Comparison of ENCODE assay signal across 9 mouse cellular contexts in genomic region chr11:97370329-97371091, GRCm38 (mm10). TPM values are rescaled to one million over a fixed set of nuclear protein-coding genes. Genes with fewer than 3 reads are reported as not detected.
DNase-seq lines count a peak whose midpoint lies in the region; ATAC-seq lines count a peak whose summit lies in the region.
"Had no signal": no experiment of that assay in that cellular context is flagged by ENCODE, and none has a peak within 500 bp of the region (broad histone marks: within the 10 kb centered on the region; RNA-seq: fewer than 3 reads in every experiment).

No protein-coding gene starts in this region.

- peaks cover 12% of the 10 kb centered on the region for H3K4me1 ChIP-seq in hindbrain, embryonic 16.5 days (ENCODE audit: control insufficient read depth, insufficient read depth, low read depth, low read length)
- H3K4me1 ChIP-seq in hindbrain, embryonic 10.5 days (replicated peaks), result peaks cover 5% of the 10 kb centered on the region
- H3K4me1 ChIP-seq in liver, embryonic 11.5 days (replicated peaks; ENCODE audit: control insufficient read depth, insufficient read depth, low read length), result 0 out of 2 replicates have a peak, but pooled peaks cover 1% of the 10 kb centered on the region

- intact Hi-C loops in left cerebral cortex, postnatal 25 days (cut with DNase I), result no loop called here
- intact Hi-C loops in heart, postnatal 25 days (cut with DNase I), result no loop called here

- H3K36me3 ChIP-seq in hindbrain, embryonic 16.5 days (ENCODE audit: control insufficient read depth, insufficient read depth, low read length), result no peaks in the 10 kb centered on the region
- H3K36me3 ChIP-seq in hindbrain, embryonic 10.5 days, result peaks cover 33% of the 10 kb centered on the region
- peaks cover 7% of the 10 kb centered on the region; the same call in 1 of the 2 replicates for H3K36me3 ChIP-seq in liver, embryonic 11.5 days (ENCODE audit: control insufficient read depth, insufficient read depth, low read length)

- no peak overlapping the region for H3K4me2 ChIP-seq in hindbrain, embryonic 16.5 days (ENCODE audit: low read length)
- H3K4me2 ChIP-seq in liver, embryonic 11.5 days, result no peak overlapping the region
- H3K4me2 ChIP-seq: lung, embryonic 15.5 days had no signal

- no peak overlapping the region for H3K4me3 ChIP-seq in hindbrain, embryonic 16.5 days (ENCODE audit: low read length)
- H3K4me3 ChIP-seq in hindbrain, embryonic 10.5 days, result no peak overlapping the region
- H3K4me3 ChIP-seq in liver, embryonic 11.5 days (ENCODE audit: low read depth, low read length), result no peak overlapping the region
- H3K4me3 ChIP-seq: lung, embryonic 15.5 days had no signal

- ATAC-seq in hindbrain, embryonic 16.5 days, result 0 out of 2 replicates have a peak, but pooled peaks have one; percentile 52
- ATAC-seq in inflammation-experienced regulatory T-cells, adult 6 months, result no peak
- no peak for ATAC-seq in liver, embryonic 11.5 days (replicated peaks; ENCODE audit: low FRiP score)

- DNase-seq in hindbrain, embryonic 10.5 days (ENCODE audit: low spot score), result no peak
- peak; percentile 56 for DNase-seq in Muller cell, postnatal 12 days (ENCODE audit: inconsistent ontology term)
- DNase-seq in cerebellum, adult 8-10 months, result peak; percentile 91
- DNase-seq in left cerebral cortex, postnatal 25 days (ENCODE audit: low spot score in 2 of 2), result peak; percentile 51 to 92
- no peak for DNase-seq in liver, embryonic 11.5 days (ENCODE audit: low spot score)
- DNase-seq in heart, postnatal 25 days (ENCODE audit: low spot score), result no peak

- no peaks in the 10 kb centered on the region for H3K9me3 ChIP-seq in hindbrain, embryonic 16.5 days (ENCODE audit: control insufficient read depth, low read length)
- no peaks in the 10 kb centered on the region for H3K9me3 ChIP-seq in hindbrain, embryonic 10.5 days
- H3K9me3 ChIP-seq in liver, embryonic 11.5 days (ENCODE audit: control insufficient read depth, low read length), result no peaks in the 10 kb centered on the region
- H3K9me3 ChIP-seq: lung, embryonic 15.5 days had no signal

- WGBS in hindbrain, embryonic 16.5 days, result 52% methylated on average over 7 of the region's 7 CpGs
- 90% methylated on average over 7 of the region's 7 CpGs for WGBS in hindbrain, embryonic 10.5 days
- WGBS in liver, embryonic 11.5 days, result 77% methylated on average over 7 of the region's 7 CpGs

- no peak overlapping the region for H3K9ac ChIP-seq in hindbrain, embryonic 16.5 days (ENCODE audit: low read depth, low read length)
- no peak overlapping the region for H3K9ac ChIP-seq in liver, embryonic 11.5 days (ENCODE audit: low read depth, low read length)
- H3K9ac ChIP-seq: lung, embryonic 15.5 days had no signal

- H3K27me3 ChIP-seq in hindbrain, embryonic 16.5 days (replicated peaks; ENCODE audit: control insufficient read depth, insufficient read depth, low read length), result no peaks in the 10 kb centered on the region
- no peaks in the 10 kb centered on the region for H3K27me3 ChIP-seq in hindbrain, embryonic 10.5 days (ENCODE audit: insufficient read depth, poor library complexity, severe bottlenecking)
- no peaks in the 10 kb centered on the region for H3K27me3 ChIP-seq in liver, embryonic 11.5 days (replicated peaks; ENCODE audit: control insufficient read depth, insufficient read depth, low read length)
- H3K27me3 ChIP-seq: lung, embryonic 15.5 days had no signal

- H3K27ac ChIP-seq in hindbrain, embryonic 16.5 days (ENCODE audit: low read depth, low read length), result 0 out of 2 replicates have a peak overlapping the region, but pooled peaks have one; percentile 15
- no peak overlapping the region for H3K27ac ChIP-seq in hindbrain, embryonic 10.5 days
- H3K27ac ChIP-seq in liver, embryonic 11.5 days (ENCODE audit: low read depth, low read length), result no peak overlapping the region
- H3K27ac ChIP-seq: lung, embryonic 15.5 days had no signal

RNA-seq across cellular contexts. Expression of gene Socs7, which starts 8.2 kb away (rescaled TPM):
- polyA plus RNA-seq in hindbrain, embryonic 16.5 days (2015; fragmentation: Nextera tagmentation; extraction: Ambion mirVana), result 7.3 and 8.1 TPM in 2 replicates
- polyA plus RNA-seq in hindbrain, embryonic 10.5 days (2016; fragmentation: Nextera tagmentation; extraction: Ambion mirVana), result 3.9 and 4.6 TPM in 2 replicates
- 10 to 100 TPM; 87.3 to 94.1 TPM for total RNA-seq in left cerebral cortex, postnatal 25 days (2021)
- polyA plus RNA-seq in inflammation-experienced regulatory T-cells, adult 6 months (2017; shearing (Covaris generic)), result 1 to 10 TPM; 5.9 to 8.5 (median 7.9) TPM
- 2.2 and 2.4 TPM in 2 replicates for polyA plus RNA-seq in liver, embryonic 11.5 days (2014; fragmentation: Nextera tagmentation; extraction: Ambion mirVana)
- 10 to 100 TPM; 17.9 to 19.9 TPM for total RNA-seq in heart, postnatal 25 days (2021)

RNA-seq across cellular contexts. Expression of gene Gpr179, which starts 18.6 kb away (rescaled TPM):
- polyA plus RNA-seq in hindbrain, embryonic 16.5 days (2015; fragmentation: Nextera tagmentation; extraction: Ambion mirVana), result 0.43 and 0.51 TPM in 2 replicates
- 0.07 and 0.09 TPM in 2 replicates for polyA plus RNA-seq in hindbrain, embryonic 10.5 days (2016; fragmentation: Nextera tagmentation; extraction: Ambion mirVana)
- under 1 TPM; 0.18 to 0.43 TPM for total RNA-seq in left cerebral cortex, postnatal 25 days (2021)
- under 1 TPM; 0.18 to 0.37 (median 0.27) TPM for polyA plus RNA-seq in inflammation-experienced regulatory T-cells, adult 6 months (2017; shearing (Covaris generic))
- polyA plus RNA-seq in liver, embryonic 11.5 days (2014; fragmentation: Nextera tagmentation; extraction: Ambion mirVana), result 0.03 TPM in 2 replicates
- under 1 TPM; 0.05 to 0.06 TPM for total RNA-seq in heart, postnatal 25 days (2021)

RNA-seq across cellular contexts. Expression of gene Arhgap23, which starts 44.8 kb away (rescaled TPM):
- polyA plus RNA-seq in hindbrain, embryonic 16.5 days (2015; fragmentation: Nextera tagmentation; extraction: Ambion mirVana), result 8.5 and 9.4 TPM in 2 replicates
- polyA plus RNA-seq in hindbrain, embryonic 10.5 days (2016; fragmentation: Nextera tagmentation; extraction: Ambion mirVana), result 2.7 and 4.0 TPM in 2 replicates
- 10 to 100 TPM; 63.8 to 66.5 TPM for total RNA-seq in left cerebral cortex, postnatal 25 days (2021)
- not detected for polyA plus RNA-seq in inflammation-experienced regulatory T-cells, adult 6 months (2017; shearing (Covaris generic))
- polyA plus RNA-seq in liver, embryonic 11.5 days (2014; fragmentation: Nextera tagmentation; extraction: Ambion mirVana), result 9.3 and 10.9 TPM in 2 replicates
- total RNA-seq in heart, postnatal 25 days (2021), result 10 to 100 TPM; 14.8 to 19.4 TPM

RNA-seq across cellular contexts. Expression of gene Mrpl45, which starts 55.0 kb away (rescaled TPM):
- 38.2 and 39.5 TPM in 2 replicates for polyA plus RNA-seq in hindbrain, embryonic 16.5 days (2015; fragmentation: Nextera tagmentation; extraction: Ambion mirVana)
- 50.8 and 63.5 TPM in 2 replicates for polyA plus RNA-seq in hindbrain, embryonic 10.5 days (2016; fragmentation: Nextera tagmentation; extraction: Ambion mirVana)
- total RNA-seq in left cerebral cortex, postnatal 25 days (2021), result 10 to 100 TPM; 27.0 to 27.2 TPM
- 10 to 100 TPM; 39.1 to 45.1 (median 39.1) TPM for polyA plus RNA-seq in inflammation-experienced regulatory T-cells, adult 6 months (2017; shearing (Covaris generic))
- 62.4 and 63.2 TPM in 2 replicates for polyA plus RNA-seq in liver, embryonic 11.5 days (2014; fragmentation: Nextera tagmentation; extraction: Ambion mirVana)
- 10 to 100 TPM; 57.8 to 60.6 TPM for total RNA-seq in heart, postnatal 25 days (2021)

Comparison
In these comparisons a context has a peak if more than half of its experiments do, and no peak if none do; other contexts are left out.
1. DNase-seq: peak in Muller cell, postnatal 12 days (single experiment), cerebellum, adult 8-10 months (single experiment) and left cerebral cortex, postnatal 25 days (2 of 2); none in hindbrain, embryonic 10.5 days (single experiment), liver, embryonic 11.5 days (single experiment) and heart, postnatal 25 days (single experiment).